ENCODE assay signal across 19 mouse cellular contexts in genomic region chr7:82047456-82047855, GRCm38 (mm10). TPM values are rescaled to one million over a fixed set of nuclear protein-coding genes. Genes with fewer than 3 reads are reported as not detected.
"Had no signal": no experiment of that assay in that cellular context is flagged by ENCODE, and none has a peak within 500 bp of the region (broad histone marks: within the 10 kb centered on the region; RNA-seq: fewer than 3 reads in every experiment).

No protein-coding gene starts in this region.

- H3K27me3 ChIP-seq: limb, embryonic 12.5 days; liver, embryonic 13.5 days; lung, embryonic 15.5 days; megakaryocyte, embryonic 14.5 days; midbrain, embryonic 13.5 days; neural tube, embryonic 15.5 days had no signal

- DNase-seq: layer of hippocampus, adult 9-11 months; layer of hippocampus, postnatal 36 days; liver; liver, embryonic 13.5 days; liver, postnatal 0 days; lung, postnatal 14 days; right cerebral cortex, adult 18-20 months; right cerebral cortex, postnatal 25 days; thymus, postnatal 4 days had no signal

- H3K9ac ChIP-seq: limb, embryonic 12.5 days; liver, embryonic 13.5 days; liver, postnatal 0 days; lung, embryonic 15.5 days; midbrain, embryonic 13.5 days; neural tube, embryonic 15.5 days had no signal

- ATAC-seq: intestine, postnatal 0 days; liver, postnatal 0 days; midbrain, embryonic 13.5 days had no signal

- H3K27ac ChIP-seq: limb, embryonic 12.5 days; liver, embryonic 13.5 days; lung, embryonic 15.5 days; macrophage; midbrain, embryonic 13.5 days; neural tube, embryonic 15.5 days; stomach, postnatal 0 days had no signal

- H3K4me3 ChIP-seq: limb, embryonic 12.5 days; liver, embryonic 13.5 days; lung, embryonic 15.5 days; megakaryocyte, embryonic 14.5 days; midbrain, embryonic 13.5 days; myocyte; neural tube, embryonic 15.5 days had no signal

- H3K9me3 ChIP-seq: limb, embryonic 12.5 days; liver, embryonic 13.5 days; lung, embryonic 15.5 days; midbrain, embryonic 13.5 days; neural tube, embryonic 15.5 days had no signal

- H3K36me3 ChIP-seq: limb, embryonic 12.5 days; liver, embryonic 13.5 days; lung, embryonic 15.5 days; midbrain, embryonic 13.5 days; neural tube, embryonic 15.5 days had no signal

- H3K4me1 ChIP-seq: liver, embryonic 13.5 days; lung, embryonic 15.5 days; megakaryocyte, embryonic 14.5 days; midbrain, embryonic 13.5 days; neural tube, embryonic 15.5 days had no signal

- H3K4me2 ChIP-seq: limb, embryonic 12.5 days; liver, embryonic 13.5 days; lung, embryonic 15.5 days; midbrain, embryonic 13.5 days; neural tube, embryonic 15.5 days had no signal

RNA-seq across cellular contexts. Expression of gene Bnc1, which starts 55.4 kb away (rescaled TPM):
- total RNA-seq: layer of hippocampus, postnatal 36 days; left cerebral cortex, postnatal 36 days had no signal
- polyA plus RNA-seq: macrophage had no signal
